14 mouse cellular contexts compared by ENCODE assay signal in genomic region chr5:66949098-66949692, GRCm38 (mm10).
DNase-seq lines count a peak whose midpoint lies in the region; ATAC-seq and TF ChIP-seq lines count a peak whose summit lies in the region.
"Had no signal": no experiment of that assay in that cellular context is flagged by ENCODE, and none has a peak within 500 bp of the region (broad histone marks: within the 10 kb centered on the region; RNA-seq: fewer than 3 reads in every experiment).

No protein-coding gene starts in this region.

- peaks cover 22% of the 10 kb centered on the region for H3K4me1 ChIP-seq in kidney, embryonic 16.5 days (ENCODE audit: insufficient read depth, low read length)
- peaks cover 32% of the 10 kb centered on the region for H3K4me1 ChIP-seq in embryonic facial prominence, embryonic 13.5 days
- H3K4me1 ChIP-seq in limb, embryonic 10.5 days, result peaks cover 12% of the 10 kb centered on the region
- H3K4me1 ChIP-seq in liver, postnatal 0 days (ENCODE audit: insufficient read depth), result no peaks in the 10 kb centered on the region
- H3K4me1 ChIP-seq in heart, embryonic 12.5 days (replicated peaks), result no peaks in the 10 kb centered on the region
- H3K4me1 ChIP-seq in heart, adult 2 months (ENCODE audit: control insufficient read depth, insufficient read depth, low read length), result peaks cover 13% of the 10 kb centered on the region
- H3K4me1 ChIP-seq: liver, embryonic 12.5 days had no signal

- no peaks in the 10 kb centered on the region for H3K27me3 ChIP-seq in kidney, embryonic 16.5 days (ENCODE audit: insufficient read depth, low read length)
- no peaks in the 10 kb centered on the region for H3K27me3 ChIP-seq in embryonic facial prominence, embryonic 13.5 days
- H3K27me3 ChIP-seq in limb, embryonic 10.5 days (ENCODE audit: low read depth, poor library complexity, severe bottlenecking), result no peaks in the 10 kb centered on the region
- no peaks in the 10 kb centered on the region for H3K27me3 ChIP-seq in liver, postnatal 0 days (ENCODE audit: insufficient read depth, low read length)
- H3K27me3 ChIP-seq in heart, embryonic 12.5 days (replicated peaks), result 0 out of 2 replicates have a peak, but pooled peaks cover 3% of the 10 kb centered on the region
- H3K27me3 ChIP-seq in heart, adult 2 months (ENCODE audit: control insufficient read depth, insufficient read depth, low read length), result no peaks in the 10 kb centered on the region
- H3K27me3 ChIP-seq: heart, embryonic 15.5 days; liver, embryonic 12.5 days; midbrain, embryonic 13.5 days had no signal

- no peak overlapping the region for H3K9ac ChIP-seq in kidney, embryonic 16.5 days (replicated peaks; ENCODE audit: low read length)
- no peak overlapping the region for H3K9ac ChIP-seq in embryonic facial prominence, embryonic 13.5 days
- H3K9ac ChIP-seq in liver, postnatal 0 days (replicated peaks), result no peak overlapping the region
- H3K9ac ChIP-seq in heart, embryonic 12.5 days, result no peak overlapping the region
- H3K9ac ChIP-seq in heart, adult 2 months (ENCODE audit: low read depth, low read length), result no peak overlapping the region
- H3K9ac ChIP-seq: heart, embryonic 15.5 days; liver, embryonic 12.5 days; midbrain, embryonic 13.5 days had no signal

- peak; percentile 86 for ATAC-seq in kidney, embryonic 16.5 days (ENCODE audit: low FRiP score, low TSS enrichment)
- no peak for ATAC-seq in embryonic facial prominence, embryonic 13.5 days (ENCODE audit: insufficient number of reproducible peaks, insufficient read depth, low FRiP score, low TSS enrichment, low read depth)
- no peak for ATAC-seq in liver, postnatal 0 days
- ATAC-seq in heart, embryonic 12.5 days (ENCODE audit: insufficient number of reproducible peaks, low FRiP score), result no peak
- ATAC-seq: intestine, embryonic 16.5 days; liver, embryonic 12.5 days; midbrain, embryonic 13.5 days had no signal

- DNase-seq in kidney, postnatal 10 days, result no peak
- DNase-seq in brain, embryonic 14.5 days (ENCODE audit: low read depth), result peak; percentile 88
- DNase-seq in limb, embryonic 10.5 days (ENCODE audit: low spot score), result no peak
- no peak for DNase-seq in liver, postnatal 0 days
- DNase-seq in heart, adult 2 months, result no peak
- DNase-seq: cerebellum, adult 8-10 months; thymus, adult 2 months had no signal

- no peak for TF ChIP-seq CTCF in brain, embryonic 14.5 days (IDR thresholded peaks at IDR 0.05; ENCODE audit: borderline replicate concordance, extremely low read depth, insufficient read depth, insufficient read length)
- TF ChIP-seq CTCF in liver, postnatal 0 days (IDR thresholded peaks at IDR 0.05; ENCODE audit: low read depth), result no peak
- no peak for TF ChIP-seq CTCF in heart, adult 2 months (IDR thresholded peaks at IDR 0.05)

- intact Hi-C loops in heart, adult 2 months (cut with DNase I), result loop anchor here (5.0 kb wide), 2 partner anchors 38 to 52 kb away; no protein-coding TSS in a partner anchor

- TF ChIP-seq POLR2A in brain, embryonic 14.5 days (IDR thresholded peaks at IDR 0.05; ENCODE audit: borderline replicate concordance, extremely low read depth, insufficient read depth, insufficient read length, poor library complexity, severe bottlenecking), result no peak
- TF ChIP-seq POLR2A in heart, adult 2 months (IDR thresholded peaks at IDR 0.05; ENCODE audit: insufficient read depth, low read depth, low read length), result no peak

- peaks cover 3% of the 10 kb centered on the region for H3K9me3 ChIP-seq in kidney, embryonic 16.5 days (ENCODE audit: low read length)
- H3K9me3 ChIP-seq in embryonic facial prominence, embryonic 13.5 days, result no peaks in the 10 kb centered on the region
- no peaks in the 10 kb centered on the region for H3K9me3 ChIP-seq in limb, embryonic 10.5 days (replicated peaks)
- H3K9me3 ChIP-seq in liver, postnatal 0 days (ENCODE audit: low read length), result no peaks in the 10 kb centered on the region
- 0 out of 2 replicates have a peak, but pooled peaks cover 2% of the 10 kb centered on the region for H3K9me3 ChIP-seq in heart, embryonic 12.5 days (replicated peaks)
- H3K9me3 ChIP-seq: heart, embryonic 15.5 days; liver, embryonic 12.5 days; midbrain, embryonic 13.5 days had no signal

- no peaks in the 10 kb centered on the region for H3K79me2 ChIP-seq in heart, adult 2 months (replicated peaks; ENCODE audit: control insufficient read depth, insufficient read depth, low read length)

- H3K27ac ChIP-seq in kidney, embryonic 16.5 days (ENCODE audit: low read length), result peak overlapping the region; percentile 44
- peak overlapping the region; percentile 95 for H3K27ac ChIP-seq in embryonic facial prominence, embryonic 13.5 days
- H3K27ac ChIP-seq in limb, embryonic 10.5 days, result peak overlapping the region; percentile 36; the same call in 1 of the 2 replicates
- no peak overlapping the region for H3K27ac ChIP-seq in liver, postnatal 0 days (ENCODE audit: low read depth)
- no peak overlapping the region for H3K27ac ChIP-seq in heart, embryonic 12.5 days (ENCODE audit: poor library complexity, severe bottlenecking)
- H3K27ac ChIP-seq in heart, adult 2 months, result no peak overlapping the region
- H3K27ac ChIP-seq: liver, embryonic 12.5 days had no signal

- 35% methylated on average over 8 of the region's 8 CpGs for WGBS in kidney, embryonic 16.5 days
- WGBS in embryonic facial prominence, embryonic 13.5 days, result 60% methylated on average over 8 of the region's 8 CpGs
- WGBS in limb, embryonic 10.5 days, result 70% methylated on average over 8 of the region's 8 CpGs
- WGBS in liver, postnatal 0 days (ENCODE audit: insufficient replicate concordance), result 77% methylated on average over 8 of the region's 8 CpGs
- 83% methylated on average over 8 of the region's 8 CpGs for WGBS in heart, embryonic 12.5 days
- 93% methylated on average over 8 of the region's 8 CpGs for WGBS in heart, adult 2 months

- H3K4me2 ChIP-seq in kidney, embryonic 16.5 days (replicated peaks; ENCODE audit: low read depth, low read length), result no peak overlapping the region
- H3K4me2 ChIP-seq in embryonic facial prominence, embryonic 13.5 days, result no peak overlapping the region
- H3K4me2 ChIP-seq in liver, postnatal 0 days (ENCODE audit: low read depth, low read length), result no peak overlapping the region
- H3K4me2 ChIP-seq in heart, embryonic 12.5 days, result no peak overlapping the region
- H3K4me2 ChIP-seq: heart, embryonic 15.5 days; liver, embryonic 12.5 days; midbrain, embryonic 13.5 days had no signal

- TF ChIP-seq EP300 in liver, postnatal 0 days (IDR thresholded peaks at IDR 0.05; ENCODE audit: low read depth), result no peak
- no peak for TF ChIP-seq EP300 in heart, adult 2 months (IDR thresholded peaks at IDR 0.05; ENCODE audit: insufficient read depth, low read depth, low read length)

- peaks cover 4% of the 10 kb centered on the region; the same call in 1 of the 2 replicates for H3K36me3 ChIP-seq in kidney, embryonic 16.5 days (ENCODE audit: insufficient read depth, low read length)
- 0 out of 2 replicates have a peak, but pooled peaks cover 4% of the 10 kb centered on the region for H3K36me3 ChIP-seq in embryonic facial prominence, embryonic 13.5 days
- peaks cover 5% of the 10 kb centered on the region for H3K36me3 ChIP-seq in limb, embryonic 10.5 days
- H3K36me3 ChIP-seq in liver, postnatal 0 days (replicated peaks; ENCODE audit: insufficient read depth, low read length), result no peaks in the 10 kb centered on the region
- H3K36me3 ChIP-seq in heart, embryonic 12.5 days, result no peaks in the 10 kb centered on the region
- 0 out of 2 replicates have a peak, but pooled peaks cover 1% of the 10 kb centered on the region for H3K36me3 ChIP-seq in heart, adult 2 months (ENCODE audit: control insufficient read depth, insufficient read depth, low read length)
- H3K36me3 ChIP-seq: heart, embryonic 15.5 days; liver, embryonic 12.5 days; midbrain, embryonic 13.5 days had no signal

- H3K4me3 ChIP-seq in kidney, embryonic 16.5 days (ENCODE audit: low read length), result no peak overlapping the region
- H3K4me3 ChIP-seq in embryonic facial prominence, embryonic 13.5 days, result no peak overlapping the region
- no peak overlapping the region for H3K4me3 ChIP-seq in limb, embryonic 10.5 days
- no peak overlapping the region for H3K4me3 ChIP-seq in liver, postnatal 0 days (ENCODE audit: low read depth, low read length)
- H3K4me3 ChIP-seq in heart, embryonic 12.5 days, result no peak overlapping the region
- no peak overlapping the region for H3K4me3 ChIP-seq in heart, adult 2 months
- H3K4me3 ChIP-seq: heart, embryonic 15.5 days; liver, embryonic 12.5 days; midbrain, embryonic 13.5 days had no signal

Comparison
In these comparisons a context has a peak if more than half of its experiments do, and no peak if none do; other contexts are left out.
1. H3K27ac ChIP-seq: peak in kidney, embryonic 16.5 days (single experiment), embryonic facial prominence, embryonic 13.5 days (single experiment) and limb, embryonic 10.5 days (single experiment); none in liver, postnatal 0 days (single experiment), heart, embryonic 12.5 days (single experiment) and heart, adult 2 months (single experiment).